Mouse (Mus musculus): ENCODE measurements around the gene Olfr888.

DNA sequence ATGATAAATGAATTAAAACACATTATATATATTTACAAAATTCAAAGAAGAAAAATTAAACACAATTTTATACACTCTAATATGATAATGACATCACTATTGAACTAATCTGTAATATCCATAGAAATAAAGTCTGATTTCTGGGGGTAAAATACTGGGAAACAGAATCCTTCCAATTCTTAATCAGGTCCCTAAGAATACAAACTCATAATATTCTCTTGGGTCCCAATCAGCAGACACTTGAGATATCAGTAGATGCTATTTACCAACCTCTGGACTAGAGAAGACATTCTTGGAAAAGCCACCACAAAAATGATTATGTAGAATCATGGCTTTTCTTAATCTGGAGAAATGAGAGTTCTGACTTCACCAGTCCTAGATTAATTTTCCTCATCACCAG lies 34.3 kb downstream of the Olfr888 start, which contains the start of gene Olfr890:
- TF ChIP-seq MYOD1 (IDR thresholded peaks at IDR 0.05; ENCODE audit: control insufficient read depth in 1 of 3, insufficient read length in 2 of 3, low read depth in 2 of 3) (no peak), USF1 (IDR thresholded peaks at IDR 0.05; ENCODE audit: low read depth) (no peak)
